Mouse (Mus musculus) gastrocnemius, postnatal 14 days (tissue): ENCODE data around the gene Kcnb1. TPM values are rescaled to one million over a fixed set of nuclear protein-coding genes. Genes with fewer than 3 reads are reported as not detected.

Experiments
- DNase-seq: peaks from one replicate; pipeline ENCODE4 v3.0.0; 2021; ENCODE audit warnings: mixed read lengths
- intact Hi-C: fragments of 180-260 bp; cut with DNase I; formaldehyde crosslinking; loops from one replicate; pipeline ENCODE4 v1.15.1; 2025; ENCODE audit warnings: low total_unique reads
- total RNA-seq, 2 experiments: library from RNA; stranded (reverse); gene quantifications; 2 replicates each; pipeline ENCODE4 v1.2.3; 2021

Gene Kcnb1
- total RNA-seq, 2 experiments from 2014 or later, result 21.2 to 23.8 TPM

DNA sequence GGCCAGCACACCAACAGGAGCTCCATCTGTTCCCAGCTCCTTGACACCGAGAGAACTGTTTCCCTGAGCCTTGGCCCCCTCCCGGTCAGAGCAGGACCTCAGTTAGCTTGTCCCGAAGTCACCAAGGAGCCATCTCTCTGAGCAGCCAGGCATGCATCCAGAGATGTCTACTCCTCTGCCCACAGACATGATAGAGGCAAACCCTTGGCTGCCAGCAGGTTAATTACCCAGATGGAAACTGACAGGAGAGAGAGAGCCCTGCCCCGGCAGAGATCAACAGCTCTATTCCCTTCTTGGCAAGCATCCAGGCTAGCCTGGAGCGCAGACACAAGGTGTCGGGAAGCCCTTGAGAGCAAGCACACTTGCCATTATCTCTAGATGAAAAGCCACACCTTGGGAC lies 119.6 kb downstream of the Kcnb1 start:
- DNase-seq, result no peak
- intact Hi-C loops, result loop anchor here (5.0 kb wide), 2 partner anchors 132 to 207 kb away; no protein-coding TSS in a partner anchor

DNA sequence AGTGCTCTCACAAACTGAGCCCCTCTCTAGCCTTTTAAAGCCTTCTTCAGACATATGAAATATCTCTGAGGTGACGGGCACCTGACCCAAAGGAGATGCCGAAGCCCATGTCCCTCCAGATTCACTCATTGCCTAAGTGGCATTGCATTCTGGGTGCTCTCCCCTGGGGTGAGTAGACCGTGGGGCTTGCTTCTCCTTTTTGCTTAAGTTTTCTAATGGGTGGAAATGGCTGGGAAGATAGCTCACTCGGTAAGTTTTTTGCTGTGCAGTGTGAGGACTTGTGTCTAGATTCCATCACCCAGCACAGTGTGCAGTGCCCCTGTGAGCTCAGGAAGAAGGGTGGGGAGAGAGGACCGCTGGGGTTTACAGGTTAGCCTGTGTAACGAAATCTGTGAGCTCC lies 122.4 kb downstream of the Kcnb1 start:
- intact Hi-C loops, result no loop called here
- DNase-seq, result no peak

DNA sequence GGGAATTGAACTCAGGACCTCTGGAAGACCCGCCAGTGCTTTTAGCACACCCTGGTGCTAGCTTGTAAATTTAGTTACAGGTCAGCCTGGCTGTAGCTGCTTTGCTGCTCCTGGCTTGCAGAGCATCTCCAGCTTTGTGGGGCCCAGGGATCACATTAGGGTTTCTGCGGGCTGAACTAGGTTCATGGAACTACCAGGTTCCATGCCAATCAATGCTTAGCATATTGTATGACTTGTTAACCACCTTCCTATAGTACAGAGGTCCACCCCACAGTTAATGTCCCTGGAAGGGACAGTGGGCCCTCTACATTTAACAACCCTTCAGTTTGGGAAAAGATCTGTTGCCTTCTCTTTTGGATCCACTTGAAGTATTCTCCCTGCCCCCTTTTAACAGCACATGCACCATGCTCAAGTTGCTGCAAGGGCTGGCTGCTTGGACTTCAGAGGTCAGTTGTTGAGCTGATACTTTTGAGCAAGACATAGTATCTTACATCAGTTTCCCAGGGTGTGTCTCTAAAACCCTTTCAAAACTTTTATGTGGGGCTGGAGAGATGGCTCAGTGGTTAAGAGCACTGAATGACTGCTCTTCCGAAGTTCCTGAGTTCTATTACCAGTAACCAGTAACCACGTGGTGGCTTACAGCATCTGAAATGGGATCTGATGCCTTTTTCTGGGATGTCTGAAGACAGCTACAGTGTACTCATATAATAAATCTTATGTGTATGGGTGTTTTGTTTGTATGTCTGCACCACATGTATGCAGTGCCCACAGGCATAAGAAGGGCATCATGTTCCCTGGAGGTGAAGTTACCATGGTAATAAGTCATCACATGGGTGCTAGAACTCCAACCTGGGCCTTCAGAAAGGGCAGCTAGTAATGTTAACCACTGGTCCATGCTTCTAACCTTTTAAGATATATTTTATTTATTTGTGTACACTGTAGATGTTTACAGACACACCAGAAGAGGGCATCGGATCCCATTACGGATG lies 123.1 kb downstream of the Kcnb1 start:
- no peak for DNase-seq
- intact Hi-C loops, result no loop called here

GRCm38 (mm10) chr2:167066031-167066430 lies 123.9 kb downstream of the Kcnb1 start:
- no peak for DNase-seq
- intact Hi-C loops, result no loop called here

- intact Hi-C loops, result no loop called here
- DNase-seq, result no peak
Observed at GRCm38 (mm10) chr2:167064601-167065295, 125.2 kb downstream of the Kcnb1 start.

GRCm38 (mm10) chr2:167063906-167064496 lies 126.0 kb downstream of the Kcnb1 start:
- intact Hi-C loops, result no loop called here
- no peak for DNase-seq

DNA sequence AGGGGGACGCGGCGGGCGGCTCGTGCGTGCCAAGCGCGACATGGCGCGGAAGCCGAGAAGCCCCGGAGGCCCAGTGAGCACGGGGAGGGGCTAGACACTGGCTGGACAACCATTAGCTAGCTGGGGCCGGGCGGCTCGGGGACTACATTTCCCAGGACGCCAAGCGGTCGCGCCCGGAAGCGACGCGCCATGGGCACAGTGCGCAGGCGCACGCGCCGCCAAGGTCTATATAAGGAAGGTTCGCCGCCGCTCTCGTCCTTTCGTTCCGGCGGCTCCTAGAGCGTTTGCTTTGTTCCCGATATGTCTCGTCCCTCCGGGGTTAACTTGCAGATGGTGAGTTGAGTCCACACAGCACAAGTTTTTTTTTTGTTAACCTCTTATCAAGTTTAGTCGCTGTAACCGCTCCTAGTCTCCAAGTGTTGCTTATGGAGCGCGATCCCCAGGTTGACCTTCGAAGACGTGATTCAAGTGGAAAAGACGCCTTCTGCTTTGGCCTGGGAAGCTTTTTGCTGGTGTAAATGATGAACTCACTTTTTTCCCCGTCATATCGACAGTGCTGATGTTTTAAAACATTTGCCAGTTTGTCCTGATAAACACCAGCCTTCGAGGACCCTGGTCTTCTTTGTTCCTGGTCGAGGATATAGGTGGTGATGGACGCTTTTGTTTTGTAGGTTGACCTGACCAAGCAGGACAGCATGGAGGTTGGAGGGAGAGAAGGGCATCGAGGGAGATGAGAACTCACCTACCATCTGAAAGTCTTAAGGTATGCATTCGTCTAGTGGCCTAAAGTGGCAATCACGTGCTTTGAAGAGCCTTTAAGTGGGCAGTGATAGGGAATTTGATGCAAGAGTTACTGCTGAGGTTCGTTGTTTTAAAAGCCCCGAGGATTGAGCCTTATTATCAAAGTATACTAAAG lies 126.7 kb downstream of the Kcnb1 start, which contains the start of gene Znfx1:
TSS of gene Znfx1 (minus strand) at position 51 of the 916 bp plus-strand sequence.
- intact Hi-C loops, result no loop called here

GRCm38 (mm10) chr2:167062497-167062911 lies 127.5 kb downstream of the Kcnb1 start:
- DNase-seq, result peak; percentile 96
- intact Hi-C loops, result no loop called here

More for the DNA sequence above, 126.7 kb downstream of the Kcnb1 start, which contains the start of gene Znfx1:
- DNase-seq, result peak; percentile 95

- intact Hi-C loops, result no loop called here
- no peak for DNase-seq
Observed at GRCm38 (mm10) chr2:167061381-167062034, 128.4 kb downstream of the Kcnb1 start.

DNA sequence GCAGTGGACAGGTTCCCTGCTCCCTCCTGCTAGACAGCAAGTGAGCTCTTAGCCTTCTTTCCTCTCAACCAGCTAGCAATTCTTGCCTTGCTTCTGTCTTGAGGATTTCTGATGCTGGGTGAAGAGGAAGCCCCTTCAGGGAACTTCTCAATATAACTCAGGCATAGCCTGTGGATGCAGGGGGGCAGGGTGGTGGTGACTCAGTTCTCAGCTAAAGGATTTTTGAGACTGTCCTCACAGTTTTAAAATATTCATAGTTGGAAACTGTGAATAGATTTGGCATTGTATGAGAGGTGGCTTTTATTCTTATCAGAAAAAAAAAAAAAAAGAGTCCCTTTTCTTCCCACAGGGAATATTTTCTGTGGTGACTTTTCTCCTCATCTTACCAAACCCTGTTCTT lies 129.2 kb downstream of the Kcnb1 start:
- intact Hi-C loops, result no loop called here
- no peak for DNase-seq

GRCm38 (mm10) chr2:167060360-167060759 lies 129.6 kb downstream of the Kcnb1 start:
- no peak for DNase-seq
- intact Hi-C loops, result no loop called here

GRCm38 (mm10) chr2:167059960-167060359 lies 130.0 kb downstream of the Kcnb1 start:
- intact Hi-C loops, result no loop called here
- DNase-seq, result no peak

- DNase-seq, result no peak
- intact Hi-C loops, result no loop called here
Observed at GRCm38 (mm10) chr2:167059536-167059935, 130.4 kb downstream of the Kcnb1 start.

DNA sequence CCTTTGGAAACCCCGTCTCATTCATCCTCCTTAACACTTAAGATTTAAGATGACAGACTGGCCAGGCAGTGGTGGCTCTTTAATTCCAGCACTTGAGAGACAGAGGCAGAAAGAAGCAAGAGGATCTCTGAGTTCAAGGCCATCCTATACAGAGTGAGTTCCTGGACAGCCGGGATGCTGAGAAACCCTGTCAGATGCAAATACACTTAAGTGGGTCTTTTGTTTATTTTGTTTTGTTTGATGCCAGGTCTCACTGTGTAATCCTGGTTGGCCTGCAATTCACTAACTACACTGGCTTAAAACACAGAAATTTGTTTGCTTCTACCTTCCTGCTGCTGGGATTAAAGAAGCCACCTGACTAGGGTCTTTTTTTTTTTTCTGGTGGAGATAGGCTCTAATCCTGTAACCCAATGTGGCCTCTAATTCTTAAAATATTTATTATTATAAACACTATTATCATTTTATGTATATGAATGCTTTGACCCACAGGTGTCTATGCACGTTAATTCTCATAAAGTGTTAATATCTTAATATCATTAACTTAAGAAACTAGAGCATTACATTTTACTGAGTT lies 131.1 kb downstream of the Kcnb1 start:
- no peak for DNase-seq
- intact Hi-C loops, result no loop called here

- no peak for DNase-seq
- intact Hi-C loops, result no loop called here
Observed at GRCm38 (mm10) chr2:167058201-167058600, 131.8 kb downstream of the Kcnb1 start.

DNA sequence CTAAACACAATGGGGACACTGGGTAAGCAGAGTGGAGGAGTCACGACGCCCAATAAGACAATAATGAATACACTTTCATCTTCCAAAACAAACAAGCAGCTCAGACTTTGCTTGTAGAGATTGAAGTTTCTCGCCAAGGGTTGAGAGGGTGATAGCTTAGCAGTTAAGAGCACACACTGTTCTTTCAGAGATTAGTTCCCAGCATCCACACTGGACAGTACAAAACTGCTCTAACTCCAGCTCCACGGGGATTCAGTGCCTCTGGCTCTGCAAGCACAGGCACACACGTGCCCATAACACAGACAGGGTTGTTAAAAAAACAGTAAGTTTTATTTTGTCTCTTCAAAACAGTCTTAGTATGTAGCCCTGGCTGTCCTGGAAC lies 133.0 kb downstream of the Kcnb1 start:
- no peak for DNase-seq
- intact Hi-C loops, result no loop called here

DNA sequence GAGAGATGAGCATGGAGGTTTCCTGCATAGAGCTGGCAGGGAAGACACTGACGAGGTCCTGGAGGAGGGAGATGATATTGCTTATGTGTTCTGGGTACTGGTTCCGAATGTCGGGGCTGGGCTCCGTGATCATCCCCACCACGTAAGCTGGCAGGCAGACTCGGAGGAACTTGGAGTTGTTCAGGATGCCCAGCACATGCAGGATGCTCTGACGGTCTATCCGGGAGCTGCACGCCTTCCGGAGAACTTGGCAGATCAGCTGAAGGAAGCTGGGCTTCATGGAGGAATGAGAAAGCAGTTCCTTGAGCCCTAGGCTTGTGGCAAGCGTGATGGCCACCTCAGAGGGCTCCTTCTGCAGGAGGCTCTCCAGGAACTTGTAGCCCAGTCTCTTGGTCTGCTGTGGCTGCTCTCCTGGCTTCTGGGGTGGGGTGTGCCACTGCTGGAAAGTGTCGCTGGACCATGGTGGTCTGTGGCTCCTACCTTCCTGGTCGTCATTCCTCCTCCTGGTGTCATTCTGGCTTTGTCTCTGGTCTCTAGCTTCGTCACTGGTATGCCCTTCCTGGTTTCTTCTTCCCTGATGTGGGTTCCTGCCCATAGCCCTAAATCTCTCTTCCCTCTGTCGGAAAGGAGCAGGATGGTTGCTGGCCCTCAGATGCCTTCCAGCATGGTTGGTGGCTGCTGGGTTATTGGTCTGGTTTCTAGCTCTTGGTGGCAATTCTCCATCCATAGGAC lies 133.6 kb downstream of the Kcnb1 start:
- no peak for DNase-seq
- intact Hi-C loops, result no loop called here

DNA sequence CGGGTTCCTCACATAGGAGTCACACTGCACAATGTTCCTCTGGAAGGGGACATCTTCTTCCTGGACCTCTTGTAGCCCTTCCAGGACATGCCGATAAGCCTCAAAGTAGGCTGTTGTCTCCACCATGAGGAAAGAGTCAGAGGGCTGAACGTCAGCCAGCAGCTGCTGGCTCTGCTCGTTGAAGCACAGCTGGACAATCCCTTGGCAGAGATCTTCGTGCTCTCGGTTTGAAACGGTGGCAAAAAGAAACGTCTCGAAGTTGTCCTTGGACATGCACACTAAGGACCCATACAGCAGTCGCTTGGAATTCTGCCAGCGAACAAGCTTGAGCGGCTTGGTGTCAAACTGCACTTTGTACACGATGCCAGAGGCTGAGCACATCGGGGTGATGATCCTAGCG lies 134.6 kb downstream of the Kcnb1 start:
- intact Hi-C loops, result no loop called here
- DNase-seq, result peak; percentile 66
